Mouse (Mus musculus): ENCODE results near the gene Ier5. TPM values are rescaled to one million over a fixed set of nuclear protein-coding genes. Genes with fewer than 3 reads are reported as not detected.

Ier5 gene
- total and polyA plus RNA-seq, 3 experiments = 47.7 to 59.3 (median 58.8) TPM

- peaks cover 10 to 44% of the 10 kb centered on the region in 2 experiments for H3K4me1 ChIP-seq (ENCODE audit: control insufficient read depth in 1 of 2, insufficient read depth in 2 of 2)
- H3K27ac ChIP-seq (ENCODE audit: insufficient read depth, low read depth) = peak overlapping the region; percentile 62
- H3K4me3 ChIP-seq (replicated peaks in 1 of 3; ENCODE audit: low read depth in 2 of 3, low read length in 2 of 3, poor library complexity in 1 of 3) = peak overlapping the region; percentile 31 to 47 (median 43)
- no peaks in the 10 kb centered on the region for H3K79me2 ChIP-seq (replicated peaks; ENCODE audit: control insufficient read depth, extremely low read depth, insufficient read depth, poor library complexity, severe bottlenecking)
- in situ Hi-C loops (cut with MboI; ENCODE audit: low pct_ligation_motif_present, low pct_unique_long_range_greater_than_20kb, low sequenced_read_pairs) = no loop called here
- dilution Hi-C loops (cut with MboI; ENCODE audit: extremely low pct_ligation_motif_present, extremely low pct_unique_long_range_greater_than_20kb, low sequenced_read_pairs) = no loop called here
- no peak for DNase-seq (ENCODE audit: extremely low read depth)
- no peaks in the 10 kb centered on the region for H3K9me3 ChIP-seq (replicated peaks; ENCODE audit: low read length)
- 0 out of 2 replicates have a peak, but pooled peaks have one; percentile 21 for TF ChIP-seq ETS1 (conservative IDR thresholded peaks at IDR 0.05; ENCODE audit: low read depth, low read length)
- 0 out of 2 replicates have a peak, but pooled peaks have one; percentile 15 for TF ChIP-seq TBP (conservative IDR thresholded peaks at IDR 0.05; ENCODE audit: low read depth, low read length)
- no peak for TF ChIP-seq JUN (IDR thresholded peaks at IDR 0.05; ENCODE audit: insufficient read depth, low read depth, low read length)
- no peak; the same call in 1 of the 2 replicates for TF ChIP-seq IRF4 (IDR thresholded peaks at IDR 0.05; ENCODE audit: low read depth, low read length)
- no peak for TF ChIP-seq RCOR1 (conservative IDR thresholded peaks at IDR 0.05; ENCODE audit: low read depth, low read length)
- TF ChIP-seq ZNF384 (IDR thresholded peaks at IDR 0.05; ENCODE audit: low read depth, low read length) = no peak
- TF ChIP-seq POLR2AphosphoS2 (IDR thresholded peaks at IDR 0.05; ENCODE audit: low read depth, low read length) = no peak
- no peak for TF ChIP-seq EP300 (IDR thresholded peaks at IDR 0.05; ENCODE audit: low read length)
- no peak for TF ChIP-seq JUND (conservative IDR thresholded peaks at IDR 0.05; ENCODE audit: low read depth, low read length)
- TF ChIP-seq KAT2A (IDR thresholded peaks at IDR 0.05; ENCODE audit: insufficient replicate concordance, low read length) = no peak
- TF ChIP-seq ZKSCAN1 (IDR thresholded peaks at IDR 0.05; ENCODE audit: borderline replicate concordance, low read depth, low read length) = no peak
- no peak for TF ChIP-seq ELF1 (IDR thresholded peaks at IDR 0.05; ENCODE audit: low read depth, low read length)
- TF ChIP-seq MAX (IDR thresholded peaks at IDR 0.05; ENCODE audit: low read length) = no peak; the same call in 1 of the 2 replicates
- TF ChIP-seq SIN3A (IDR thresholded peaks at IDR 0.05; ENCODE audit: low read length) = peak; percentile 7
- TF ChIP-seq ZC3H11A (IDR thresholded peaks at IDR 0.05; ENCODE audit: low read depth, low read length) = no peak
- no peak for TF ChIP-seq CTCF (conservative IDR thresholded peaks at IDR 0.05 in 1 of 2, IDR thresholded peaks at IDR 0.05 in 1 of 2; ENCODE audit: low read depth in 2 of 2, low read length in 2 of 2)
- TF ChIP-seq RAD21 (IDR thresholded peaks at IDR 0.05; ENCODE audit: low read depth, low read length) = no peak
- no peak for TF ChIP-seq MEF2A (IDR thresholded peaks at IDR 0.05; ENCODE audit: borderline replicate concordance, low read depth, low read length)
- TF ChIP-seq CHD2 (IDR thresholded peaks at IDR 0.05; ENCODE audit: low read length) = no peak
- TF ChIP-seq MYC (IDR thresholded peaks at IDR 0.05; ENCODE audit: low read depth, low read length) = no peak
- no peak for TF ChIP-seq MAFK (IDR thresholded peaks at IDR 0.05; ENCODE audit: insufficient replicate concordance, low read length)
- TF ChIP-seq PAX5 (IDR thresholded peaks at IDR 0.05; ENCODE audit: low read length) = no peak
- TF ChIP-seq MAZ (IDR thresholded peaks at IDR 0.05; ENCODE audit: low read depth, low read length) = 0 out of 2 replicates have a peak, but pooled peaks have one; percentile 2
- H3K9ac ChIP-seq (ENCODE audit: insufficient read depth, low read depth) = peak overlapping the region; percentile 43
- no peaks in the 10 kb centered on the region for H3K27me3 ChIP-seq (replicated peaks)
- no peaks in the 10 kb centered on the region for H3K36me3 ChIP-seq (replicated peaks in 1 of 2; ENCODE audit: control insufficient read depth in 1 of 2, insufficient read depth in 1 of 2, low read length in 1 of 2)
- peak overlapping the region; percentile 73 for H3K4me2 ChIP-seq (ENCODE audit: insufficient read depth, low read depth, poor library complexity, severe bottlenecking)
Measured at GRCm38 (mm10) chr1:155107843-155108242, 8.4 kb upstream of the Ier5 start.
